Mouse (Mus musculus): ENCODE results near the gene Psmd2. TPM values are rescaled to one million over a fixed set of nuclear protein-coding genes. Genes with fewer than 3 reads are reported as not detected.
"Not testable (repeated sequence)": the region's sequence is repeated elsewhere in the genome, so short reads cannot be mapped to it uniquely, and the experiment has no call there.

Psmd2 gene
- total and polyA plus RNA-seq, 3 experiments = 43.8 to 285 (median 215) TPM

GRCm38 (mm10) chr16:20653315-20653714 lies 1.9 kb downstream of the Psmd2 start:
- no peak for DNase-seq

- no peak for DNase-seq
These were observed 6.2 kb downstream of the Psmd2 start for GRCm38 (mm10) chr16:20657661-20658060.

DNA sequence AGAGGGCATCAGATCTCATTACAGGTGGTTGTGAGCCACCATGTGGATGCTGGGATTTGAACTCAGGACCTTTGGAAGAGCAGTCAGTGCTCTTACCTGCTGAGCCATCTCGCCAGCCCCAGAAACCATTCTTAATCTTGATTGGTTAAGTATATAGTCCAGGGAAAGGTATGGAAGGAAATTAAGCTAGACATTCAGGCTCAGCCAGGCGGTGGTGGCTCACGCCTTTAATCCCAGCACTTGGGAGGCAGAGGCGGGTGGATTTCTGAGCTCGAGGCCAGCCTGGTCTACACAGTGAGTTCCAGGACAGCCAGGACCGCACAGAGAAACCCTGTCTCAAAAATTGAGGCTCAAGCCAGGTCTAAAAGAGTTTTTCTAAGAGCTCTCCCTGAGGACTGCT lies 16.6 kb downstream of the Psmd2 start, which contains the start of gene Eif4g1:
Gene Eif4g1 (plus strand): TSS at position 301 of the 400 bp plus-strand sequence.
- not testable (repeated sequence) for DNase-seq

GRCm38 (mm10) chr16:20670291-20670690 lies 18.8 kb downstream of the Psmd2 start:
- DNase-seq = no peak

- DNase-seq = no peak
These were observed 20.4 kb downstream of the Psmd2 start for GRCm38 (mm10) chr16:20671886-20672285.

DNA sequence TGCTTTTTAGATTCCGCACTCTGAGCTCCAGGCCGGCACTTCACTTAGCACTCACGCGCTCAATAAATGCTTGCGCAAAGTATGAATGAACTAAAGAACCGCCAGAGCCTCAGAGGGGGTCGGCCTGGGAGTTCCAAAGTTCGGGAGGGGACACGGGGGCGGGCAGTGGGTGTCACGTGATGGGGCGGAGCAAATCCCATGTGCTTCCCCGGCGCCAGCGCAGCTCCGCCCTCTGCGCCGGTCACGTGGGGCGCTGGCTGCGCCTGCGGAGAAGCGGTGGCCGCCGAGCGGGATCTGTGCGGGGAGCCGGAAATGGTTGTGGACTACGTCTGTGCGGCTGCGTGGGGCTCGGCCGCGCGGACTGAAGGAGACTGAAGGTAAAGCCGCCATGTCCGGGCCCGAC lies 21.0 kb downstream of the Psmd2 start:
- peak; percentile 98 for DNase-seq

- DNase-seq = peak; percentile 80
These were observed 21.7 kb downstream of the Psmd2 start for GRCm38 (mm10) chr16:20672965-20673705.

- peak; percentile 76 for DNase-seq
These were observed 22.4 kb downstream of the Psmd2 start for GRCm38 (mm10) chr16:20673706-20674303.

DNA sequence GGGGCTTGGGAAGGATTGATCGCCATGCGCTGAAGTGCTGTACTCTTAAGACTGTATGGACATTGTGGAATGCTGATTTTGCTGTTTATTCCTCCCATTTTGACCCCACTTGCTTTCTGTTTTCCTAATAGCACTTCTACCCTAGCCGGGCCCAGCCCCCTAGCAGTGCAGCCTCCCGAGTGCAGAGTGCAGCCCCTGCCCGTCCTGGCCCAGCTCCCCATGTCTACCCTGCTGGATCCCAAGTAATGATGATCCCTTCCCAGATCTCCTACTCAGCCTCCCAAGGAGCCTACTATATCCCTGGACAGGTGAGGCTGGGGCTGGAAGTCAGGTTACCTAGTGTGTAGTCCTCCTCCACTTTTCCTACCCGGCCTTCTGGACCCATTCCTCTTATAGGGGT lies 23.8 kb downstream of the Psmd2 start:
- no peak for DNase-seq

- DNase-seq = no peak
These were observed 25.2 kb downstream of the Psmd2 start for GRCm38 (mm10) chr16:20676702-20677101.

- no peak for DNase-seq
These were observed 25.9 kb downstream of the Psmd2 start for GRCm38 (mm10) chr16:20677380-20677779.

DNA sequence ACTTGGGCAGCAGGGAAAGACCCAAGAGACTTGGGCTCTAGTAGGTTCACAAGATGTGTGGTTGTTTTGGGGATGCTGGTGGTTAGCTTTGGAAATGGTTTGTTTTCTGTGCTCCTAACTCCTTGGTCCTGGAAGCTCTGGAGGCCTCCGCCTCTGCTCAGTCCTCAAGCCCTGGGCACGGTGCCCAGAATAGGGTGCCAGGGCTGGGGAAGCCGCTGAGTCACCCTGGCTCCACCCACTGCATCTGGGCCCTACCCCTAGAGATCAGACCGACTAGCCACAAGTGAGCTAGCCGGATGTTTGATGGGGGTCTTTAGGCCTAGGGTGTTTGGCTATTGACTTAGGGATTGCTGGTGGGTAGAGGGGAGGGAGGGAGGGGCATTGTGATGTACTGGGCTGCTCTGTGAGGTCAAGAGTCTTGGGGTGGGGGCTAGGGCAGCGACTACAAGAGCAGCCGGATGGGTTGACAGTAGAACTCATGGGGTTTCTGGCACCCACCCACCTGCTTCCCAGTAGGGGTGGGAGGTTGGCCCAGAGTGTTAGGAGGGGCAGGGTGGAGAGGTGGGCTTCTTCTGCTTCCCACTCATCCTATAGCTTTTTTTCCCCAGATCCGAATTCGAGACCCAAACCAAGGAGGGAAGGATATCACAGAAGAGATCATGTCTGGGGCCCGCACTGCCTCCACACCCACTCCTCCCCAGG lies 26.7 kb downstream of the Psmd2 start:
- peak; percentile 97 for DNase-seq

GRCm38 (mm10) chr16:20690774-20691173 lies 39.3 kb downstream of the Psmd2 start:
- no peak for DNase-seq

GRCm38 (mm10) chr16:20691617-20692016 lies 40.2 kb downstream of the Psmd2 start:
- DNase-seq = no peak

DNA sequence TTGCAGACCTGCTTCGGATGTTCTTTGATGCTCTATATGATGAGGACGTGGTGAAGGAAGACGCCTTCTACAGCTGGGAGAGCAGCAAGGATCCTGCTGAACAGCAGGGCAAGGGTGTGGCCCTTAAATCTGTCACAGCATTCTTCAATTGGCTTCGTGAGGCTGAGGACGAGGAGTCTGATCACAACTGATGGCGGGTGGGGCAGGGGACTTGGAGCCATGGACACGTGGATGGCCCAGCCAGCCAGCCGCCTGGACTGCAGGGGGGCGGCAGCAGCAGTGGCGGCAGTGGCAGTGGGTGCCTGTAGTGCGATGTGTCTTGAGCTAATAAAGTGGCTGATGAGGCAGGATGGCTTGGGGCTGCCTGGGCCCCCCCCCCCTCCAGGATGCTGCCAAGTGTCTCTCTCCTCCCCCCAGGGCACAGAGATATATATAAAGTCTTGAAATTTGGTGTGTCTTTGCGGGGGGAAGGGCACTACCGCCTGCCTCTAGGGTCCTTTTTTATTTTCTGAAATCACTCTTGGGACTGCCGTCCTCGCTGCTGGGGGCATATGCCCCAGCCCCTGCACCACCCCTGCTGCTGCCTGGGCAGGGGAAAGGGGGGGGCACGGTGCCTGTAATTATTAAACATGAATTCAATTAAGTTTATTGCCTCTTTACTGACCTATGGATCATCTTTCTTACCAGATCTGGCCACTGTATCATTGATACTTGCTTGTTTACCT lies 41.0 kb downstream of the Psmd2 start:
- DNase-seq = no peak

DNA sequence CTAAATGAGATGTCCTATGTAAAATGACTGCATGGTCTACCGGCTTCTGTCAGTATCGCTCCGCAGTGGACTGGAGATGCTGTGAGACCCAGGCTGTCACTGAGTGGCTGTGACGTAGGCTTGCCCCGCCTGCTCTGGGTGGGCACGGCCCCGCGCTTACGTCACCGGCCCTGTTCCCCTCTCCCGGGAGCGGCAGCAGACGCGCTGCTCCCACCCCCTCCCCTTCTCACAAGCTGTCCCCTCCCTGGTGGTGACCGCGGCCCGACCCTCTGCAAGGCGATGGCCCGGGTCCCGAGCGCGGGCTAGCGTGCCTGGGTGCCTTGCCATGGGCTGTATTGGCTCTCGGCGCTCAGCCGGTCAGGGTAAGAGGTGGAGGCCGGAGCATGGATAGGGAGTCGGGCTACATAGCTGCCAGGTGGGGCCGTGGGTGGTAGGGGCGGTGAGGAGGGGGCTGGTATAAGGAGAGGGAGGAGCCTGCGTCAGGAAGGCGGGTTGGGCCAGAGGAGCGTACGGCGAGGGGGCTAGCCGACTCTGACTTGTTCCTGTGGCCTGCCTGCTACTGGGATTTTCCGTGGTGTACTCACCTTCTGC lies 41.8 kb downstream of the Psmd2 start, which contains the start of gene Fam131a:
Gene Fam131a (plus strand): TSS at position 131 of the 591 bp plus-strand sequence.
- peak; percentile 94 for DNase-seq

DNA sequence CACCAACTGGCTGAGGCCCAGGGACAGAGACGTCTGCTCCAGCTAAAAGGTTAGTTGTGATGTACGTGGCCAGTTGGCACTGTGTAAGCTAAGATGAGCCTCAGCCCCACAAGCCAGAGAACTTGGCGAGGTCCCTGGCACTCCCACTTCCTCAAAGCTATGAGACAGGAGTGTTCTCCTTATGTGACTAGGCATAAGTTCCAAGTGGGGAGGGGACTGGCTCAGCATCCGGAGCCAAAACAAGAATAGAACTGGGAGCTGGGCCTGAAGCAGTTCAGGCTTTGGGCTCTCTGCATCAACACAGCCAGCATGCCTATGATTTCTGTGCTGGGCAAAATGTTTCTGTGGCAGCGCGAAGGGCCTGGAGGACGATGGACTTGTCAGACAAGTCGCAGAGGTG lies 43.3 kb downstream of the Psmd2 start:
- DNase-seq = no peak

DNA sequence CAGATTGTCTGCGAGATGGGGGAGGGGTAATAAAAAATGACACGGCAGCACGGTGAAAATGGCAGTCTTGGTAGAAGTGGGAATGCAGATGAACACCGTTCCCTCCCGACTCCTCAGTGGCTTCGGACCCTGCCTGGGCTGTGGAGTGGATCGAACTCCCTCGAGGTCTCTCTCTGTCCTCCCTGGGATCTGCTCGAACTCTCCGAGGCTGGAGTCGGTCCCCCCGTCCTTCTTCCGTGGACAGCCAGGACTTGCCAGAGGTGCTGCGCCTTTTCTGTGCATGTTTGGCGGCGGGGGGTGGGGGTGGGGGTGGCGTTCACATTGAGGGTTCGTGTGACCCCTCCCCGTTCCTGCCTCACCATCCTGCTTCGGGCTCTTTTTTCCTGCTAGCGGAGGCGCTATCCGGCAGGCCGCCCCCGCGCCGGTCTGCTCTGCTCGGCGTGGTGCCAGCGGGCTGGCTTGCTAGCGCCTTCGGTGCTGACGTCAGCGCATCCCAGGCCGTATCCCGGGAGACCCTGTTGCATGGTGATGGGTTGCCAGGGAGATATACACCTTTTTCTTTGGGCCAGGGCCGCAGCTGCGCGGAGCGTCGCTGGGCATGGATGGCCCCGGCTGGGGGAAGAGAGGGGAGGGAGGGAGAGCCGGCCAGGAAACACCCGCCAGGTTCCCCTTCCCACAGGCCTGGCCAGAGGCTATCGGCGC lies 44.3 kb downstream of the Psmd2 start:
- peak; percentile 90 for DNase-seq

GRCm38 (mm10) chr16:20699266-20699665 lies 47.8 kb downstream of the Psmd2 start:
- no peak for DNase-seq

- no peak for DNase-seq
These were observed 48.6 kb downstream of the Psmd2 start for GRCm38 (mm10) chr16:20700036-20700435.

GRCm38 (mm10) chr16:20701316-20701715 lies 49.9 kb downstream of the Psmd2 start:
- no peak for DNase-seq

Data from adrenal gland, adult 2 months (tissue).